Mouse (Mus musculus) stomach, embryonic 14.5 days (tissue): Measurements from ENCODE around the gene Myo3b. TPM values are rescaled to one million over a fixed set of nuclear protein-coding genes. Genes with fewer than 3 reads are reported as not detected.

Experiments used
- ATAC-seq: fragments of 200-750 bp; cut with Nextera tagmentation; 2 replicates; pipeline ENCODE4 v1.8.0; 2017; ENCODE audit warnings: low read depth, moderate TSS enrichment; ENCODE audit not compliant: insufficient number of reproducible peaks, insufficient read depth, low FRiP score
- H3K27ac ChIP-seq: fragments of 300-500 bp; sonication (generic); 2 replicates; pipeline ENCODE4 v1.5.1; 2014; ENCODE audit warnings: mild to moderate bottlenecking, low read length, moderate library complexity, mixed read lengths
- H3K27me3 ChIP-seq: fragments of 300-500 bp; sonication (generic); 2 replicates; pipeline ENCODE4 v1.6.1; 2014; ENCODE audit warnings: low read length, control low read depth, mixed read lengths; ENCODE audit not compliant: control insufficient read depth, insufficient read depth
- H3K36me3 ChIP-seq: fragments of 300-500 bp; sonication (generic); 2 replicates; pipeline ENCODE4 v1.6.1; 2014; ENCODE audit warnings: mild to moderate bottlenecking, control low read depth, low read length, moderate library complexity, mixed read lengths; ENCODE audit not compliant: control insufficient read depth, insufficient read depth
- H3K4me1 ChIP-seq: fragments of 300-500 bp; sonication (generic); 2 replicates; pipeline ENCODE4 v1.6.1; 2014; ENCODE audit warnings: low read length, control low read depth, mixed read lengths; ENCODE audit not compliant: control insufficient read depth, insufficient read depth
- H3K4me2 ChIP-seq: fragments of 300-500 bp; sonication (generic); replicated peaks from 2 replicates; pipeline ENCODE4 v1.6.1; 2014; ENCODE audit warnings: low read depth, low read length, control low read depth
- H3K4me3 ChIP-seq: fragments of 300-500 bp; sonication (generic); 2 replicates; pipeline ENCODE4 v1.5.1; 2014; ENCODE audit warnings: low read depth, low read length, control low read depth
- H3K9ac ChIP-seq: fragments of 300-500 bp; sonication (generic); replicated peaks from 2 replicates; pipeline ENCODE4 v1.6.1; 2014; ENCODE audit warnings: low read depth, mild to moderate bottlenecking, control low read depth, low read length, moderate library complexity, mixed read lengths
- H3K9me3 ChIP-seq: fragments of 300-500 bp; sonication (generic); 2 replicates; pipeline ENCODE4 v1.6.1; 2016; ENCODE audit warnings: low read depth, low read length, control low read depth; ENCODE audit not compliant: control insufficient read depth
- WGBS: fragments of 180-500 bp; shearing (Covaris S2); extraction: QIAGEN DNeasy Blood & Tissue Kit; methylation state at CpG from one replicate; pipeline ENCODE4 v1.1.7; 2014; 5-methylcytosine and 5-hydroxymethylcytosine counted together
- polyA plus RNA-seq: library from polyadenylated mRNA; unstranded; fragments of >200 nt; fragmentation: Nextera tagmentation; extraction: Ambion mirVana; gene quantifications from 2 replicates; pipeline ENCODE4 v1.2.1, GENCODE M21; 2014

Myo3b gene
- polyA plus RNA-seq, 1 experiment from 2014 or later: 0.43 TPM

GRCm38 (mm10) chr2:70388645-70389044 lies 349.7 kb downstream of the Myo3b start:
- Histone ChIP-seq H3K4me1 (no peaks in the 10 kb centered on the region), H3K4me2 (no peak overlapping the region), H3K9me3 (no peaks in the 10 kb centered on the region), H3K36me3 (no peaks in the 10 kb centered on the region), H3K27ac (no peak overlapping the region), H3K9ac (no peak overlapping the region), H3K4me3 (no peak overlapping the region), H3K27me3 (no peaks in the 10 kb centered on the region)
- no peak for ATAC-seq
- WGBS: 42% methylated on average over 6 of the region's 6 CpGs

- WGBS: 79% methylated on average over 1 of the region's 1 CpGs
- Histone ChIP-seq H3K27me3 (no peaks in the 10 kb centered on the region), H3K4me2 (no peak overlapping the region), H3K4me1 (no peaks in the 10 kb centered on the region), H3K36me3 (no peaks in the 10 kb centered on the region), H3K4me3 (no peak overlapping the region), H3K9ac (no peak overlapping the region), H3K27ac (no peak overlapping the region), H3K9me3 (no peaks in the 10 kb centered on the region)
- no peak for ATAC-seq
Observed at GRCm38 (mm10) chr2:70389162-70389561, 350.2 kb downstream of the Myo3b start.

- no peaks in the 10 kb centered on the region for H3K36me3 ChIP-seq
- H3K4me3 ChIP-seq: no peak overlapping the region
- H3K9ac ChIP-seq: no peak overlapping the region
- no peaks in the 10 kb centered on the region for H3K27me3 ChIP-seq
- no peaks in the 10 kb centered on the region for H3K9me3 ChIP-seq
- WGBS: 63% methylated on average over 9 of the region's 9 CpGs
- ATAC-seq: no peak
- no peak overlapping the region for H3K4me2 ChIP-seq
- H3K4me1 ChIP-seq: no peaks in the 10 kb centered on the region
- H3K27ac ChIP-seq: no peak overlapping the region
Observed at GRCm38 (mm10) chr2:70397734-70398276, 358.9 kb downstream of the Myo3b start.

- Histone ChIP-seq H3K4me3 (no peak overlapping the region), H3K9me3 (no peaks in the 10 kb centered on the region), H3K36me3 (no peaks in the 10 kb centered on the region), H3K27me3 (no peaks in the 10 kb centered on the region), H3K4me2 (no peak overlapping the region), H3K4me1 (no peaks in the 10 kb centered on the region), H3K27ac (no peak overlapping the region), H3K9ac (no peak overlapping the region)
- no peak for ATAC-seq
- WGBS: 81% methylated on average over 15 of the region's 15 CpGs
Observed at GRCm38 (mm10) chr2:70399441-70400115, 360.7 kb downstream of the Myo3b start.

- WGBS: 73% methylated on average over 6 of the region's 6 CpGs
Observed at GRCm38 (mm10) chr2:70400321-70400720, 361.4 kb downstream of the Myo3b start.

GRCm38 (mm10) chr2:70404301-70404700 lies 365.4 kb downstream of the Myo3b start:
- H3K4me3 ChIP-seq: no peak overlapping the region
- WGBS: 46% methylated on average over 2 of the region's 2 CpGs

More at GRCm38 (mm10) chr2:70400321-70400720, 361.4 kb downstream of the Myo3b start:
- no peaks in the 10 kb centered on the region for H3K27me3 ChIP-seq
- no peaks in the 10 kb centered on the region for H3K4me1 ChIP-seq
- no peak for ATAC-seq
- H3K36me3 ChIP-seq: no peaks in the 10 kb centered on the region
- no peak overlapping the region for H3K27ac ChIP-seq
- H3K9ac ChIP-seq: no peak overlapping the region
- no peak overlapping the region for H3K4me2 ChIP-seq
- H3K4me3 ChIP-seq: no peak overlapping the region
- no peaks in the 10 kb centered on the region for H3K9me3 ChIP-seq

GRCm38 (mm10) chr2:70406846-70407245 lies 367.9 kb downstream of the Myo3b start:
- H3K27ac ChIP-seq: no peak overlapping the region
- H3K9me3 ChIP-seq: no peaks in the 10 kb centered on the region
- H3K4me2 ChIP-seq: no peak overlapping the region
- H3K9ac ChIP-seq: no peak overlapping the region
- no peaks in the 10 kb centered on the region for H3K4me1 ChIP-seq
- no peak for ATAC-seq
- 81% methylated on average over 5 of the region's 5 CpGs for WGBS
- H3K4me3 ChIP-seq: no peak overlapping the region
- no peaks in the 10 kb centered on the region for H3K36me3 ChIP-seq
- no peaks in the 10 kb centered on the region for H3K27me3 ChIP-seq

More at GRCm38 (mm10) chr2:70404301-70404700, 365.4 kb downstream of the Myo3b start:
- no peaks in the 10 kb centered on the region for H3K36me3 ChIP-seq
- no peak overlapping the region for H3K4me2 ChIP-seq
- H3K27me3 ChIP-seq: no peaks in the 10 kb centered on the region
- ATAC-seq: no peak
- no peaks in the 10 kb centered on the region for H3K4me1 ChIP-seq
- no peaks in the 10 kb centered on the region for H3K9me3 ChIP-seq
- H3K9ac ChIP-seq: no peak overlapping the region
- H3K27ac ChIP-seq: no peak overlapping the region

- no peak for ATAC-seq
- H3K4me2 ChIP-seq: no peak overlapping the region
- no peak overlapping the region for H3K4me3 ChIP-seq
- H3K9ac ChIP-seq: no peak overlapping the region
- no peaks in the 10 kb centered on the region for H3K9me3 ChIP-seq
- H3K36me3 ChIP-seq: no peaks in the 10 kb centered on the region
- 70% methylated on average over 5 of the region's 5 CpGs for WGBS
- H3K4me1 ChIP-seq: no peaks in the 10 kb centered on the region
- H3K27me3 ChIP-seq: no peaks in the 10 kb centered on the region
- no peak overlapping the region for H3K27ac ChIP-seq
Observed at GRCm38 (mm10) chr2:70407729-70408128, 368.8 kb downstream of the Myo3b start.
